16 mouse cellular contexts compared by ENCODE assay signal in genomic region chr5:43357100-43357680, GRCm38 (mm10).
DNase-seq lines count a peak whose midpoint lies in the region; ATAC-seq lines count a peak whose summit lies in the region.
"Had no signal": no experiment of that assay in that cellular context is flagged by ENCODE, and none has a peak within 500 bp of the region (broad histone marks: within the 10 kb centered on the region; RNA-seq: fewer than 3 reads in every experiment).

No protein-coding gene starts in this region.

- no peaks in the 10 kb centered on the region for H3K36me3 ChIP-seq in heart, embryonic 12.5 days
- H3K36me3 ChIP-seq: embryonic facial prominence, embryonic 12.5 days; forebrain, embryonic 10.5 days; hindbrain, embryonic 12.5 days; liver, embryonic 13.5 days; stomach, embryonic 15.5 days had no signal

- DNase-seq in CD4-positive, CD25-positive, alpha-beta regulatory T cell, adult 2 months (ENCODE audit: low read depth, low spot score): peak; percentile 2
- peak; percentile 27 for DNase-seq in heart, postnatal 4 days
- peak; percentile 15 for DNase-seq in lung, postnatal 36 days
- no peak for DNase-seq in lung, postnatal 25 days (ENCODE audit: low spot score)
- DNase-seq in kidney, postnatal 25 days: peak; percentile 32 to 61
- no peak for DNase-seq in thymus, postnatal 0 days (ENCODE audit: low spot score)
- DNase-seq: cerebellum, postnatal 25 days; liver, embryonic 13.5 days; right cerebral cortex, postnatal 25 days had no signal

- H3K9me3 ChIP-seq in heart, embryonic 12.5 days (replicated peaks): no peaks in the 10 kb centered on the region
- H3K9me3 ChIP-seq: embryonic facial prominence, embryonic 12.5 days; forebrain, embryonic 10.5 days; hindbrain, embryonic 12.5 days; liver, embryonic 13.5 days; stomach, embryonic 15.5 days had no signal

- H3K4me1 ChIP-seq in heart, embryonic 12.5 days (replicated peaks): peaks cover 40% of the 10 kb centered on the region

- H3K4me3 ChIP-seq in heart, embryonic 12.5 days: no peak overlapping the region
- H3K4me3 ChIP-seq: embryonic facial prominence, embryonic 12.5 days; forebrain, embryonic 10.5 days; hindbrain, embryonic 12.5 days; liver, embryonic 13.5 days; myocyte; stomach, embryonic 15.5 days had no signal

- H3K9ac ChIP-seq in heart, embryonic 12.5 days: no peak overlapping the region
- H3K9ac ChIP-seq: embryonic facial prominence, embryonic 12.5 days; hindbrain, embryonic 12.5 days; liver, embryonic 13.5 days; stomach, embryonic 15.5 days had no signal

- 80% methylated on average over 5 of the region's 5 CpGs for WGBS in heart, embryonic 12.5 days

- H3K4me2 ChIP-seq in heart, embryonic 12.5 days: no peak overlapping the region
- H3K4me2 ChIP-seq: embryonic facial prominence, embryonic 12.5 days; hindbrain, embryonic 12.5 days; liver, embryonic 13.5 days; stomach, embryonic 15.5 days had no signal

- H3K27me3 ChIP-seq in heart, embryonic 12.5 days (replicated peaks): no peaks in the 10 kb centered on the region
- H3K27me3 ChIP-seq: embryonic facial prominence, embryonic 12.5 days; hindbrain, embryonic 12.5 days; liver, embryonic 13.5 days; stomach, embryonic 15.5 days had no signal

- no peak overlapping the region for H3K27ac ChIP-seq in heart, embryonic 12.5 days (ENCODE audit: poor library complexity, severe bottlenecking)
- H3K27ac ChIP-seq: embryonic facial prominence, embryonic 12.5 days; forebrain, embryonic 10.5 days; hindbrain, embryonic 12.5 days; liver, embryonic 13.5 days; stomach, embryonic 15.5 days had no signal

- no peak for ATAC-seq in CD4-positive, CD25-positive, alpha-beta regulatory T cell, adult 4 months
- no peak for ATAC-seq in heart, embryonic 12.5 days (ENCODE audit: insufficient number of reproducible peaks, low FRiP score)

Comparison
In these comparisons a context has a peak if more than half of its experiments do, and no peak if none do; other contexts are left out.
1. DNase-seq: peak in CD4-positive, CD25-positive, alpha-beta regulatory T cell, adult 2 months (single experiment), heart, postnatal 4 days (single experiment), lung, postnatal 36 days (single experiment) and kidney, postnatal 25 days (2 of 2); none in lung, postnatal 25 days (single experiment) and thymus, postnatal 0 days (single experiment).